Mouse (Mus musculus): ENCODE data around the gene Gm10721.
"Not testable (repeated sequence)": the region's sequence is repeated elsewhere in the genome, so short reads cannot be mapped to it uniquely, and the experiment has no call there.

Gm10721 gene

DNA sequence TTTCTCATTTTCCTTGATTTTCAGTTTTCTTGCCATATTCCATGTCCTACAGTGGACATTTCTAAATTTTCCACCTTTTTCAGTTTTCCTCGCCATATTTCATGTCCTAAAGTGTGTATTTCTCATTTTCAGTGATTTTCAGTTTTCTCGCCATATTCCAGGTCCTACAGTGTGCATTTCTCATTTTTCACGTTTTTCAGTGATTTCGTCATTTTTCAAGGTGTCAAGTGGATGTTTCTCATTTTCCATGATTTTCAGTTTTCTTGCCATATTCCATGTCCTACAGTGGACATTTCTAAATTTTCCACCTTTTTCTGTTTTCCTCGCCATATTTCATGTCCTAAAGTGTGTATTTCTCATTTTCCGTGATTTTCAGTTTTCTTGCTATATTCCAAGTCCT lies 12.7 kb downstream of the Gm10721 start:
- DNase-seq (ENCODE audit: low read depth, low spot score): not testable (repeated sequence)

DNA sequence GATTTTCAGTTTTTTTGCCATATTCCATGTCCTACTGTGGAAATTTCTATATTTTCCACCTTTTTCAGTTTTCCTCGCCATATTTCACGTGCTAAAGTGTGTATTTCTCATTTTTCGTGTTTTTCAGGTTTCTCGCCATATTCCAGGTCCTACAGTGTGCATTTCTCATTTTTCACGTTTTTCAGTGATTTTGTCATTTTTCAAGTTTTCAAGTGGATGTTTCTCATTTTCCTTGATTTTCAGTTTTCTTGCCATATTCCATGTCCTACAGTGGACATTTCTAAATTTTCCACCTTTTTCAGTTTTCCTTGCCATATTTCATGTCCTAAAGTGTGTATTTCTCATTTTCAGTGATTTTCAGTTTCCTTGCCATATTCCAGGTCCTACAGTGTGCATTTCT lies 13.2 kb downstream of the Gm10721 start:
- not testable (repeated sequence) for DNase-seq (ENCODE audit: low read depth, low spot score)

DNA sequence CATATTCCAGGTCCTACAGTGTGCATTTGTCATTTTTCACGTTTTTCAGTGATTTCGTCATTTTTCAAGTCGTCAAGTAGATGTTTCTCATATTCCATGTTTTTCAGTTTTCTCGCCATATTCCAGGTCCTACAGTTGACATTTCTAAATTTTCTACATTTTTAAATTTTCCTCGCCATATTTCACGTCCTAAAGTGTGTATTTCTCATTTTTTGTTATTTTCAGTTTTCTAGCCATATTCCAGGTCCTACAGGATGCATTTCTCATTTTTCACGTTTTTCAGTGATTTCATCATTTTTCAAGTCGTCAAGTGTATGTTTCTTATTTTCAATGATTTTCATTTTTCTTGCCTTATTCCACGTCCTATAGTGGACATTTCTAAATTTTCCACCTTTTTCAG lies 13.8 kb downstream of the Gm10721 start:
- not testable (repeated sequence) for DNase-seq (ENCODE audit: low read depth, low spot score)

DNA sequence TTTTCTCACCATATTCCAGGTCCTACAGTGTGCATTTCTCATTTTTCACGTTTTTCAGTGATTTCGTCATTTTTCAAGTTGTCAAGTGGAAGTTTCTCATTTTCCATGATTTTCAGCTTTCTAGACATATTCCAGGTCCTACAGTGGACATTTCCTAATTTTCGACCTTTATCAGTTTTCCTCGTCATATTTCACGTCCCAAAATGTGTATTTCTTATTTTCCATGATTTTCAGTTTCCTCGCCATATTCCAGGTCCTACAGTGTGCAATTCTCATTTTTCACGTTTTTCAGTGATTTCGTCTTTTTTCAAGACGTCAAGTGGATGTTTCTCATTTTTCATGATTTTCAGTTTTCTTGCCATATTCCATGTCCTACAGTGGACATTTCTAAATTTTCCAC lies 14.3 kb downstream of the Gm10721 start:
- peak; percentile 58 for DNase-seq (ENCODE audit: low read depth, low spot score)

DNA sequence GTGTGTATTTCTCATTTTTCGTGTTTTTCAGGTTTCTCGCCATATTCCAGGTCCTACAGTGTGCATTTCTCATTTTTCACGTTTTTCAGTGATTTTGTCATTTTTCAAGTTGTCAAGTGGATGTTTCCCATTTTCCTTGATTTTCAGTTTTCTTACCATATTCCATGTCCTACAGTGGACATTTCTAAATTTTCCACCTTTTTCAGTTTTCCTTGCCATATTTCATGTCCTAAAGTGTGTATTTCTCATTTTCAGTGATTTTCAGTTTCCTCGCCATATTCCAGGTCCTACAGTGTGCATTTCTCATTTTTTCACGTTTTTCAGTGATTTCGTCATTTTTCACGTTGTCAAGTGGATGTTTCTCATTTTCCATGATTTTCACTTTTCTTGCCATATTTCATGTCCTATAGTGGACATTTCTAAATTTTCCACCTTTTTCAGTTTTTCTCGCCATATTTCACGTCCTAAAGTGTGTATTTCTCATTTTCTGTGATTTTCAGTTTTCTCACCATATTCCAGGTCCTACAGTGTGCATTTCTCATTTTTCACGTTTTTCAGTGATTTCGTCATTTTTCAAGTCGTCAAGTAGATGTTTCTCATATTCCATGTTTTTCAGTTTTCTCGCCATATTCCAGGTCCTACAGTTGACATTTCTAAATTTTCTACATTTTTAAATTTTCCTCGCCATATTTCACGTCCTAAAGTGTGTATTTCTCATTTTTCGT lies 16.5 kb downstream of the Gm10721 start:
- not testable (repeated sequence) for DNase-seq (ENCODE audit: low read depth, low spot score)

DNA sequence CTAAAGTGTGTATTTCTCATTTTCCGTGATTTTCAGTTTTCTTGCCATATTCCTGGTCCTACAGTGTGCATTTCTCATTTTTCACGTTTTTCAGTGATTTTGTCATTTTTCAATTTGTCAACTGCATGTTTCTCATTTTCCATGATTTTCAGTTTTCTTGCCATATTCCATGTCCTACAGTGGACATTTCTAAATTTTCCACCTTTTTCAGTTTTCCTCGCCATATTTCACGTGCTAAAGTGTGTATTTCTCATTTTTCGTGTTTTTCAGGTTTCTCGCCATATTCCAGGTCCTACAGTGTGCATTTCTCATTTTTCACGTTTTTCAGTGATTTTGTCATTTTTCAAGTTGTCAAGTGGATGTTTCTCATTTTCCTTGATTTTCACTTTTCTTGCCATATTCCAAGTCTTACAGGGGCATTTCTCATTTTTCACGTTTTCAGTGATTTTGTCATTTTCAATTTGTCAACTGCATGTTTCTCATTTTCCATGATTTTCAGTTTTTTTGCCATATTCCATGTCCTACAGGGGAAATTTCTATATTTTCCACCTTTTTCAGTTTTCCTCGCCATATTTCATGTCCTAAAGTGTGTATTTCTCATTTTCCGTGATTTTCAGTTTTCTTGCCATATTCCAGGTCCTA lies 17.9 kb downstream of the Gm10721 start:
- peak; percentile 91 for DNase-seq (ENCODE audit: low read depth, low spot score)

DNA sequence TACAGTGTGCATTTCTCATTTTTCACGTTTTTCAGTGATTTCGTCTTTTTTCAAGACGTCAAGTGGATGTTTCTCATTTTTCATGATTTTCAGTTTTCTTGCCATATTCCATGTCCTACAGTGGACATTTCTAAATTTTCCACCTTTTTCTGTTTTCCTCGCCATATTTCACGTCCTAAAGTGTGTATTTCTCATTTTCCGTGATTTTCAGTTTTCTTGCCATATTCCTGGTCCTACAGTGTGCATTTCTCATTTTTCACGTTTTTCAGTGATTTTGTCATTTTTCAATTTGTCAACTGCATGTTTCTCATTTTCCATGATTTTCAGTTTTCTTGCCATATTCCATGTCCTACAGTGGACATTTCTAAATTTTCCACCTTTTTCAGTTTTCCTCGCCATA lies 21.4 kb downstream of the Gm10721 start, which contains the start of gene Gm17535:
Gm17535 (plus strand) TSS at position 301 of the 400 bp plus-strand sequence.
- DNase-seq (ENCODE audit: low read depth, low spot score): not testable (repeated sequence)

DNA sequence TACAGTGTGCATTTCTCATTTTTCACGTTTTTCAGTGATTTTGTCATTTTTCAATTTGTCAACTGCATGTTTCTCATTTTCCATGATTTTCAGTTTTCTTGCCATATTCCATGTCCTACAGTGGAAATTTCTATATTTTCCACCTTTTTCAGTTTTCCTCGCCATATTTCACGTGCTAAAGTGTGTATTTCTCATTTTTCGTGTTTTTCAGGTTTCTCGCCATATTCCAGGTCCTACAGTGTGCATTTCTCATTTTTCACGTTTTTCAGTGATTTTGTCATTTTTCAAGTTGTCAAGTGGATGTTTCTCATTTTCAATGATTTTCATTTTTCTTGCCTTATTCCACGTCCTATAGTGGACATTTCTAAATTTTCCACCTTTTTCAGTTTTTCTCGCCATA lies 23.6 kb downstream of the Gm10721 start, which contains the start of gene Gm10715:
Gm10715 (plus strand) TSS at position 301 of the 400 bp plus-strand sequence.
- DNase-seq (ENCODE audit: low read depth, low spot score): not testable (repeated sequence)

DNA sequence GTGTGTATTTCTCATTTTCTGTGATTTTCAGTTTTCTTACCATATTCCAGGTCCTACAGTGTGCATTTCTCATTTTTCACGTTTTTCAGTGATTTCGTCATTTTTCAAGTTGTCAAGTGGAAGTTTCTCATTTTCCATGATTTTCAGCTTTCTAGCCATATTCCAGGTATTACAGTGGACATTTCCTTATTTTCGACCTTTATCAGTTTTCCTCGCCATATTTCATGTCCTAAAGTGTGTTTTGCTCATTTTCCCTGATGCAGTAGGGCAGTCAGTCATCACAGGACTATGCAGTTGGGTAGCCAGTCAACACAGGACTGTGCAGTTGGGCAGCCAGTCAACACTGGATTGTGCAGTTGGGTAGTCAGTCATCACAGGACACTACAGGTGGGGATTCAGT lies 25.2 kb downstream of the Gm10721 start:
- DNase-seq (ENCODE audit: low read depth, low spot score): peak; percentile 13
